In genomic region chr17:27047762-27048444, GRCm38 (mm10) we compare ENCODE assay signal across 12 mouse cellular contexts. TPM values are rescaled to one million over a fixed set of nuclear protein-coding genes. Genes with fewer than 3 reads are reported as not detected.
DNase-seq lines count a peak whose midpoint lies in the region; ATAC-seq lines count a peak whose summit lies in the region.
"Had no signal": no experiment of that assay in that cellular context is flagged by ENCODE, and none has a peak within 500 bp of the region (broad histone marks: within the 10 kb centered on the region; RNA-seq: fewer than 3 reads in every experiment).

No protein-coding gene starts in this region.

- no peak for ATAC-seq in kidney, embryonic 14.5 days (ENCODE audit: low FRiP score, low TSS enrichment)
- peak; percentile 67 for ATAC-seq in intestine, embryonic 15.5 days
- no peak for ATAC-seq in megakaryocyte-erythroid progenitor cell, adult 5-6 weeks (replicated peaks; ENCODE audit: low FRiP score, low TSS enrichment, poor library complexity, severe bottlenecking)
- ATAC-seq: forebrain, embryonic 14.5 days had no signal

- H3K9me3 ChIP-seq in kidney, embryonic 14.5 days (ENCODE audit: control insufficient read depth, low read length), result no peaks in the 10 kb centered on the region
- no peaks in the 10 kb centered on the region for H3K9me3 ChIP-seq in intestine, embryonic 15.5 days

- WGBS in kidney, embryonic 14.5 days, result 76% methylated on average over 14 of the region's 14 CpGs
- 64% methylated on average over 14 of the region's 14 CpGs for WGBS in intestine, embryonic 15.5 days

- DNase-seq in kidney, postnatal 25 days, result no peak
- DNase-seq in 416B (ENCODE audit: low read depth) (peak; percentile 54), ES-CJ7 (ENCODE audit: low read depth, low spot score) (peak; percentile 92)
- DNase-seq in ovary, adult 18-20 months (ENCODE audit: low spot score), result no peak
- no peak for DNase-seq in cerebellum, adult 9-11 months
- DNase-seq: adrenal gland, postnatal 14 days; thymus, postnatal 36 days had no signal

- no peak overlapping the region for H3K4me3 ChIP-seq in kidney, embryonic 14.5 days (ENCODE audit: low read length)
- H3K4me3 ChIP-seq in intestine, embryonic 15.5 days (replicated peaks), result no peak overlapping the region
- H3K4me3 ChIP-seq: myocyte had no signal

- no peak overlapping the region for H3K9ac ChIP-seq in kidney, embryonic 14.5 days (ENCODE audit: low read depth, low read length)
- peak overlapping the region; percentile 12; the same call in 1 of the 2 replicates for H3K9ac ChIP-seq in intestine, embryonic 15.5 days

- H3K4me1 ChIP-seq in kidney, embryonic 14.5 days (ENCODE audit: control insufficient read depth, insufficient read depth, low read length), result peaks cover 15% of the 10 kb centered on the region
- peaks cover 41% of the 10 kb centered on the region for H3K4me1 ChIP-seq in intestine, embryonic 15.5 days (replicated peaks)

- H3K27me3 ChIP-seq in kidney, embryonic 14.5 days (ENCODE audit: control insufficient read depth, insufficient read depth, low read length), result no peaks in the 10 kb centered on the region
- no peaks in the 10 kb centered on the region for H3K27me3 ChIP-seq in intestine, embryonic 15.5 days (replicated peaks)

- H3K4me2 ChIP-seq in kidney, embryonic 14.5 days (replicated peaks; ENCODE audit: low read depth, low read length), result no peak overlapping the region
- H3K4me2 ChIP-seq in intestine, embryonic 15.5 days (replicated peaks), result 0 out of 2 replicates have a peak overlapping the region, but pooled peaks have one; percentile 4

- peak overlapping the region; percentile 84 for H3K27ac ChIP-seq in kidney, embryonic 14.5 days (ENCODE audit: low read depth, low read length)
- peak overlapping the region; percentile 89 for H3K27ac ChIP-seq in intestine, embryonic 15.5 days

- H3K36me3 ChIP-seq in kidney, embryonic 14.5 days (ENCODE audit: control insufficient read depth, insufficient read depth, low read length), result no peaks in the 10 kb centered on the region
- H3K36me3 ChIP-seq in intestine, embryonic 15.5 days, result no peaks in the 10 kb centered on the region

RNA-seq across cellular contexts. Expression of gene Itpr3, which starts 9.2 kb away (rescaled TPM):
- polyA plus RNA-seq in kidney, embryonic 14.5 days (2014; fragmentation: Nextera tagmentation; extraction: Ambion mirVana), result 5.3 and 9.9 TPM in 2 replicates
- 13.0 and 14.5 TPM in 2 replicates for polyA plus RNA-seq in intestine, embryonic 15.5 days (2015; fragmentation: Nextera tagmentation; extraction: Ambion mirVana)
- 3.0 and 4.2 TPM in 2 replicates for total RNA-seq in megakaryocyte-erythroid progenitor cell, adult 5-6 weeks (2014; fragmentation: Nextera tagmentation)
- total RNA-seq in megakaryocyte-erythroid progenitor cell, adult 5-6 weeks (2017), result 3.0 and 3.4 TPM in 2 replicates

RNA-seq across cellular contexts. Expression of gene Bak1, which starts 19.1 kb away (rescaled TPM):
- polyA plus RNA-seq in kidney, embryonic 14.5 days (2014; fragmentation: Nextera tagmentation; extraction: Ambion mirVana), result 11.1 and 16.0 TPM in 2 replicates
- polyA plus RNA-seq in intestine, embryonic 15.5 days (2015; fragmentation: Nextera tagmentation; extraction: Ambion mirVana), result 7.3 and 8.1 TPM in 2 replicates
- 91.5 and 117 TPM in 2 replicates for total RNA-seq in megakaryocyte-erythroid progenitor cell, adult 5-6 weeks (2014; fragmentation: Nextera tagmentation)
- 37.5 and 38.6 TPM in 2 replicates for total RNA-seq in megakaryocyte-erythroid progenitor cell, adult 5-6 weeks (2017)

Comparison
In these comparisons a context has a peak if more than half of its experiments do, and no peak if none do; other contexts are left out.
1. DNase-seq: peak in 416B (single experiment) and ES-CJ7 (single experiment); none in kidney, postnatal 25 days (0 of 2), ovary, adult 18-20 months (single experiment) and cerebellum, adult 9-11 months (single experiment).